Mouse (Mus musculus) hindbrain, embryonic 15.5 days (tissue): ENCODE measurements around the gene Dedd. TPM values are rescaled to one million over a fixed set of nuclear protein-coding genes. Genes with fewer than 3 reads are reported as not detected.

ENCODE experiments used
- ATAC-seq: fragments of 200-750 bp; cut with Nextera tagmentation; 2 replicates; pipeline ENCODE4 v1.8.0; 2017; ENCODE audit warnings: low read depth, moderate number of reproducible peaks, moderate TSS enrichment; ENCODE audit not compliant: low FRiP score
- H3K27ac ChIP-seq: fragments of 300-500 bp; sonication (generic); replicated peaks from 2 replicates; pipeline ENCODE4 v1.5.1; 2015; ENCODE audit warnings: mild to moderate bottlenecking, inconsistent platforms
- H3K27me3 ChIP-seq: fragments of 300-500 bp; sonication (generic); 2 replicates; pipeline ENCODE4 v1.6.1; 2015; ENCODE audit warnings: control low read depth, inconsistent platforms
- H3K36me3 ChIP-seq: fragments of 300-500 bp; sonication (generic); 2 replicates; pipeline ENCODE4 v1.6.1; 2015; ENCODE audit warnings: control low read depth, inconsistent platforms
- H3K4me1 ChIP-seq: fragments of 300-500 bp; sonication (generic); replicated peaks from 2 replicates; pipeline ENCODE4 v1.6.1; 2015; ENCODE audit warnings: control low read depth, inconsistent platforms
- H3K4me2 ChIP-seq: fragments of 300-500 bp; sonication (generic); 2 replicates; pipeline ENCODE4 v1.6.1; 2015; ENCODE audit warnings: moderate library complexity, mild to moderate bottlenecking, inconsistent platforms
- H3K4me3 ChIP-seq: fragments of 300-500 bp; sonication (generic); 2 replicates; pipeline ENCODE4 v1.5.1; 2015; ENCODE audit warnings: mild to moderate bottlenecking, inconsistent platforms
- H3K9ac ChIP-seq: fragments of 300-500 bp; sonication (generic); 2 replicates; pipeline ENCODE4 v1.6.1; 2015; ENCODE audit warnings: inconsistent platforms
- H3K9me3 ChIP-seq: fragments of 300-500 bp; sonication (generic); 2 replicates; pipeline ENCODE4 v1.6.1; 2016; ENCODE audit warnings: control low read depth, inconsistent platforms
- WGBS: fragments of 180-500 bp; shearing (Covaris S2); methylation state at CpG from one replicate; pipeline ENCODE4 v1.1.7; 2015; 5-methylcytosine and 5-hydroxymethylcytosine counted together
- polyA plus RNA-seq: library from polyadenylated mRNA; unstranded; fragments of >200 nt; fragmentation: Nextera tagmentation; extraction: Ambion mirVana; gene quantifications from 2 replicates; pipeline ENCODE4 v1.2.1, GENCODE M21; 2015

Gene Dedd
- polyA plus RNA-seq, 1 experiment from 2014 or later: 51.6 TPM

GRCm38 (mm10) chr1:171372880-171373279, 43.9 kb downstream of the Dedd start:
- no peaks in the 10 kb centered on the region for H3K36me3 ChIP-seq
- no peak overlapping the region for H3K4me3 ChIP-seq
- no peaks in the 10 kb centered on the region for H3K27me3 ChIP-seq
- no peaks in the 10 kb centered on the region for H3K4me1 ChIP-seq
- WGBS: 55% methylated on average over 3 of the region's 3 CpGs
- no peak overlapping the region for H3K9ac ChIP-seq
- H3K27ac ChIP-seq: no peak overlapping the region
- ATAC-seq: no peak
- H3K9me3 ChIP-seq: no peaks in the 10 kb centered on the region
- no peak overlapping the region for H3K4me2 ChIP-seq

GRCm38 (mm10) chr1:171373946-171374345, 45.0 kb downstream of the Dedd start:
- no peak overlapping the region for H3K27ac ChIP-seq
- no peak overlapping the region for H3K9ac ChIP-seq
- ATAC-seq: no peak
- WGBS: 7% methylated on average over 4 of the region's 4 CpGs
- H3K36me3 ChIP-seq: no peaks in the 10 kb centered on the region
- no peaks in the 10 kb centered on the region for H3K9me3 ChIP-seq
- no peak overlapping the region for H3K4me3 ChIP-seq
- no peak overlapping the region for H3K4me2 ChIP-seq
- H3K4me1 ChIP-seq: no peaks in the 10 kb centered on the region
- no peaks in the 10 kb centered on the region for H3K27me3 ChIP-seq

GRCm38 (mm10) chr1:171375646-171376097, 46.7 kb downstream of the Dedd start:
- Histone ChIP-seq H3K4me1 (peaks cover 10% of the 10 kb centered on the region), H3K27me3 (0 out of 2 replicates have a peak, but pooled peaks cover 2% of the 10 kb centered on the region), H3K9ac (no peak overlapping the region), H3K27ac (no peak overlapping the region), H3K36me3 (no peaks in the 10 kb centered on the region), H3K9me3 (no peaks in the 10 kb centered on the region), H3K4me2 (no peak overlapping the region), H3K4me3 (no peak overlapping the region)
- WGBS: 50% methylated on average over 9 of the region's 9 CpGs
- ATAC-seq: no peak

GRCm38 (mm10) chr1:171378298-171378697, 49.4 kb downstream of the Dedd start:
- Histone ChIP-seq H3K9ac (no peak overlapping the region), H3K27me3 (0 out of 2 replicates have a peak, but pooled peaks cover 5% of the 10 kb centered on the region), H3K4me3 (no peak overlapping the region), H3K9me3 (no peaks in the 10 kb centered on the region), H3K36me3 (no peaks in the 10 kb centered on the region), H3K27ac (no peak overlapping the region), H3K4me1 (peaks cover 10% of the 10 kb centered on the region), H3K4me2 (no peak overlapping the region)
- no peak for ATAC-seq
- 93% methylated on average over 6 of the region's 6 CpGs for WGBS

GRCm38 (mm10) chr1:171379935-171380599, 51.1 kb downstream of the Dedd start:
- Histone ChIP-seq H3K4me1 (peaks cover 10% of the 10 kb centered on the region), H3K9me3 (no peaks in the 10 kb centered on the region), H3K36me3 (no peaks in the 10 kb centered on the region), H3K4me2 (peak overlapping the region; percentile 65), H3K9ac (peak overlapping the region; percentile 45), H3K27ac (peak overlapping the region; percentile 67), H3K27me3 (0 out of 2 replicates have a peak, but pooled peaks cover 5% of the 10 kb centered on the region), H3K4me3 (peak overlapping the region; percentile 39)
- WGBS: 3% methylated on average over 31 of the region's 31 CpGs
- peak; percentile 83 for ATAC-seq

GRCm38 (mm10) chr1:171382096-171382620, 53.2 kb downstream of the Dedd start:
- Histone ChIP-seq H3K4me2 (no peak overlapping the region), H3K27ac (no peak overlapping the region), H3K36me3 (no peaks in the 10 kb centered on the region), H3K27me3 (0 out of 2 replicates have a peak, but pooled peaks cover 5% of the 10 kb centered on the region), H3K4me3 (no peak overlapping the region), H3K9me3 (no peaks in the 10 kb centered on the region), H3K4me1 (peaks cover 10% of the 10 kb centered on the region), H3K9ac (no peak overlapping the region)
- 78% methylated on average over 11 of the region's 11 CpGs for WGBS
- no peak for ATAC-seq

GRCm38 (mm10) chr1:171384361-171384760, 55.4 kb downstream of the Dedd start:
- H3K9ac ChIP-seq: no peak overlapping the region

GRCm38 (mm10) chr1:171385171-171385570, 56.2 kb downstream of the Dedd start:
- 73% methylated on average over 9 of the region's 9 CpGs for WGBS
- Histone ChIP-seq H3K27me3 (0 out of 2 replicates have a peak, but pooled peaks cover 2% of the 10 kb centered on the region), H3K9ac (no peak overlapping the region)

More at GRCm38 (mm10) chr1:171384361-171384760, 55.4 kb downstream of the Dedd start:
- no peak for ATAC-seq
- H3K36me3 ChIP-seq: no peaks in the 10 kb centered on the region
- peaks cover 10% of the 10 kb centered on the region for H3K4me1 ChIP-seq
- H3K4me2 ChIP-seq: no peak overlapping the region
- H3K27ac ChIP-seq: no peak overlapping the region
- 0 out of 2 replicates have a peak, but pooled peaks cover 3% of the 10 kb centered on the region for H3K27me3 ChIP-seq
- 70% methylated on average over 9 of the region's 9 CpGs for whole genome bisulfite sequencing
- H3K9me3 ChIP-seq: no peaks in the 10 kb centered on the region
- H3K4me3 ChIP-seq: no peak overlapping the region

GRCm38 (mm10) chr1:171387099-171387498, 58.2 kb downstream of the Dedd start:
- no peak for ATAC-seq
- WGBS: 22% methylated on average over 6 of the region's 6 CpGs
- Histone ChIP-seq H3K4me2 (no peak overlapping the region), H3K27me3 (no peaks in the 10 kb centered on the region), H3K27ac (no peak overlapping the region), H3K4me1 (no peaks in the 10 kb centered on the region), H3K9me3 (no peaks in the 10 kb centered on the region), H3K4me3 (no peak overlapping the region), H3K36me3 (no peaks in the 10 kb centered on the region), H3K9ac (no peak overlapping the region)

More at GRCm38 (mm10) chr1:171385171-171385570, 56.2 kb downstream of the Dedd start:
- no peak overlapping the region for H3K4me2 ChIP-seq
- no peaks in the 10 kb centered on the region for H3K9me3 ChIP-seq
- H3K36me3 ChIP-seq: no peaks in the 10 kb centered on the region
- no peak overlapping the region for H3K4me3 ChIP-seq
- H3K4me1 ChIP-seq: peaks cover 5% of the 10 kb centered on the region
- H3K27ac ChIP-seq: no peak overlapping the region
- ATAC-seq: no peak

GRCm38 (mm10) chr1:171388376-171389102, 59.6 kb downstream of the Dedd start, which contains the start of gene Arhgap30:
Arhgap30 (plus strand) TSS chr1:171388954.
- WGBS: 85% methylated on average over 15 of the region's 15 CpGs
- no peak for ATAC-seq
- Histone ChIP-seq H3K4me1 (no peaks in the 10 kb centered on the region), H3K9me3 (no peaks in the 10 kb centered on the region), H3K36me3 (no peaks in the 10 kb centered on the region), H3K4me3 (no peak within 1 kb of the TSS), H3K9ac (no peak within 1 kb of the TSS), H3K27ac (no peak within 1 kb of the TSS), H3K4me2 (no peak within 1 kb of the TSS), H3K27me3 (no peaks in the 10 kb centered on the region)

- ATAC-seq: no peak
- Histone ChIP-seq H3K9me3 (no peaks in the 10 kb centered on the region), H3K4me2 (no peak overlapping the region), H3K4me1 (no peaks in the 10 kb centered on the region), H3K36me3 (no peaks in the 10 kb centered on the region), H3K27ac (no peak overlapping the region), H3K9ac (no peak overlapping the region), H3K4me3 (no peak overlapping the region), H3K27me3 (no peaks in the 10 kb centered on the region)
- WGBS: 80% methylated on average over 4 of the region's 4 CpGs
These were observed 61.2 kb downstream of the Dedd start for GRCm38 (mm10) chr1:171390101-171390500.
